Comparison of ENCODE assay signal across 21 mouse cellular contexts in genomic region chr6:37377836-37378580, GRCm38 (mm10).
"Had no signal": no experiment of that assay in that cellular context is flagged by ENCODE, and none has a peak within 500 bp of the region (broad histone marks: within the 10 kb centered on the region; RNA-seq: fewer than 3 reads in every experiment).

No protein-coding gene starts in this region.

- H3K4me1 ChIP-seq: midbrain, embryonic 12.5 days had no signal

- ATAC-seq: lung, postnatal 0 days; midbrain, embryonic 16.5 days had no signal

- H3K36me3 ChIP-seq: midbrain, embryonic 10.5 days; midbrain, embryonic 12.5 days; neural tube, embryonic 13.5 days; neural tube, embryonic 15.5 days had no signal

- H3K4me3 ChIP-seq: lung, embryonic 15.5 days; midbrain, embryonic 10.5 days; midbrain, embryonic 12.5 days; myocyte; neural tube, embryonic 13.5 days; neural tube, embryonic 15.5 days had no signal

- H3K4me2 ChIP-seq: lung, embryonic 15.5 days; midbrain, embryonic 12.5 days; neural tube, embryonic 13.5 days; neural tube, embryonic 15.5 days had no signal

- H3K9me3 ChIP-seq: lung, embryonic 15.5 days; midbrain, embryonic 10.5 days; midbrain, embryonic 12.5 days; neural tube, embryonic 13.5 days; neural tube, embryonic 15.5 days had no signal

- H3K27ac ChIP-seq: lung, embryonic 15.5 days; macrophage; midbrain, embryonic 10.5 days; midbrain, embryonic 12.5 days; neural tube, embryonic 13.5 days; neural tube, embryonic 15.5 days had no signal

- H3K9ac ChIP-seq: lung, embryonic 15.5 days; midbrain, embryonic 12.5 days; neural tube, embryonic 13.5 days; neural tube, embryonic 15.5 days had no signal

- DNase-seq: lung, adult 2 months; lung, postnatal 14 days; lung, postnatal 36 days; midbrain, embryonic 14.5 days; retina, postnatal 1 day; right cerebral cortex, adult 18-20 months; right cerebral cortex, postnatal 25 days; right cerebral cortex, postnatal 4 days; spleen, adult 18-20 months; thymus, adult 18-20 months; thymus, postnatal 14 days; thymus, postnatal 36 days had no signal

- H3K27me3 ChIP-seq: lung, embryonic 15.5 days; midbrain, embryonic 12.5 days; neural tube, embryonic 13.5 days; neural tube, embryonic 15.5 days had no signal
